Mouse (Mus musculus) monocyte, adult 5-6 weeks (primary cell): Measurements from ENCODE around the gene Slc18a3. TPM values are rescaled to one million over a fixed set of nuclear protein-coding genes. Genes with fewer than 3 reads are reported as not detected.

Experiments
- ATAC-seq: fragments of 153-309, 156-312 bp; replicated peaks from 2 replicates; pipeline ENCODE4 v1.8.0; 2017; ENCODE audit warnings: mild to moderate bottlenecking; ENCODE audit not compliant: low TSS enrichment, insufficient number of reproducible peaks, severe bottlenecking, poor library complexity, low FRiP score
- total RNA-seq: library from RNA; stranded (forward); fragments of 200-1000, 200-491, 200-594 nt; gene quantifications from 3 replicates; pipeline ENCODE4 v1.2.3, GENCODE M21; 2017

Slc18a3 gene
- total RNA-seq, 1 experiment from 2014 or later, result not detected

DNA sequence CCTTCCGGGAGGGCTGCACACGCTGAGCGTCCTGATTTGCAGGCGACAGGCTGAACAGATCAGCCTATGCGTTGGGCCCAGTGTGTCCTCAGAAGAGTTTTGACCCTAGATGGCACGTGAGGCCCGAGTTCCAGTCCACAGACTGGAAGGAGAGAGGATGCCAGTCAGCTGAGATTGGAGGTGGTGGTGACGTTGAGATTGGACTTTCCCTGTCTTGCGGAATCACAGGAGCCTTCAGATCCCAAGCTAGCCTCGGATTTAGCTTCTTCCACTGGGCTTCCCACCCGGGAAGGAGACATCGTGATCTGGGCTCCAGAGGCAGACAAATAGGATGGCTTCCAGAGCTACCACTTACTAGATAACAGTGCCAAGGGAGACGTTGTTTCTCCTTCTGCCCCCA lies 1.2 kb upstream of the Slc18a3 start, which contains the start of gene Chat:
TSS of gene Chat (minus strand) at position 101 of the 400 bp plus-strand sequence.
- ATAC-seq, result no peak

DNA sequence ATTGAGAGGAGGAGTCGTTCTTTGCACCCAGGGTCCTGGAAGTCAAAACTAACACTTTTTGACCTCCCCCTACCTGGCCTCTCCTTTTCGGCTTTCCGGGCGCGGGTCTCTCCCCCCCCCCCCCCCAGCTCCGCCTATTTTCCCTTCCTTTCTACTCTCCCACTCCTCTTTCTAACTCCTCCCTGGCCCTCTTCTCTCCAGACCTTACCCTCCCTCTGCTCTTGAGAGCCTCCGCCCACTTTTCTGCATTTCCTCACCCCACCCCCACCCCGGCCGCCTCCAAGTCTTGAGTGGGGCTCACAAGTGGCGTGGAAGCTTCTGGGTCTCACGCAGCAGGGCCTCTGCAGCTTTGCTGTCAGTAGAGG lies 838 bp upstream of the Slc18a3 start:
- no peak for ATAC-seq

DNA sequence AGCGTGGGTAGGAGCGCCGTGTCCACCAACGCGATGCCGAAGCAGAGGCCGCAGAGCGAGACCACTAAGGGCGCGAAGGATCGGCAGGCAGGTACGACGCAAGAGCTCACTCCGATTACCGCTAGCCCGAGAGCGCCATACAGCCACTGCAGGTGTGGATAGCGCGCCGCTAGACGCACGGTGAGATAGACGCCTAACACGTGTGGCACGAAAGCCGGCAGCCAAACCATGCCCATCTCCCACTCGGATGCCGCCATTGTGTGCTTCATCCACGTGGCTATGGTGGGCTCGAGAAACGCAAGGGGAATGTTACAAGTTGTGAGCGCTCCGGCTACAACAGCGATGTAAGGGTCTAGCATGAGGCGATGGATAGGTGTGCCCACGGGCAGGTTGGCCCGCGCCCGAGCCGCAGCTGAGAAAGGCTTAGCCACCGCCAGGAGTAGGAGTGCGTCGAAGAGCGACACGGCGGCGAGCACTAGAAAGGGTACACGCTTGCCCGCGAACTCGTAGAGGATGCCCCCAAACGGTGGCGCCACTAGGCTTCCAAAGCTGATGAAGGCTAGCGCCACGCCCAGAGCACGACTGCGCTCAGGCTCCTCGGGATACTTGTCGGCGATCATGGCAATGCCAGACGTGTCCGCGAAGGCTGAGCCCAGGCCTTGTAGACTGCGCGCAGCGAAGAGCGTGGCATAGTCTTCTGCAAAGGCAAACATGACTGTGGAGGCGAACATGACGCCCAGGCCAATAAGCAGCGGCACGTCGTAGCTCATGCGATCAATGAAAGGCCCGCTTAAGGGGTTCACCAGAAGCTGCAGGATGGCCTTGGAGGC lies 1.2 kb downstream of the Slc18a3 start:
- ATAC-seq, result no peak

DNA sequence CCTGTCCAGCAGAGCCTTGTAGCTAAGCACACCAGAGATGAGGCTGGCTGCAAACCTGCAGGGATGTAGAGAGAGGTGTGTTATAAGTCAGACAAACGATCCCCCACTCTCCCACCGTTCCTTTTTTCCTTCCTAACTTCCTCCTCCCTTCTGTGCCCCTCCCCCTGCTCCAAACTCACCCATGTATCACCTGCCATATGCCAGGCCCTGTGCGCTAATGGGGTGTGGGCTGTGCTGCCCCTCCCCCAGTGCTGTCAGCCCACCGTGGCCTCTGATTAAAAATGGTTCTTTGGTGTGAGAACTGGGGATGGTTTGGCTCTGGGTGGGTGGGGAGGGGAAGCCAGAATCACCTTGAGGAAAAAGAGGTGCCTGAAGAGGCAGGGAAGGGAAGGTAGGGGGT lies 12.1 kb downstream of the Slc18a3 start:
- no peak for ATAC-seq

DNA sequence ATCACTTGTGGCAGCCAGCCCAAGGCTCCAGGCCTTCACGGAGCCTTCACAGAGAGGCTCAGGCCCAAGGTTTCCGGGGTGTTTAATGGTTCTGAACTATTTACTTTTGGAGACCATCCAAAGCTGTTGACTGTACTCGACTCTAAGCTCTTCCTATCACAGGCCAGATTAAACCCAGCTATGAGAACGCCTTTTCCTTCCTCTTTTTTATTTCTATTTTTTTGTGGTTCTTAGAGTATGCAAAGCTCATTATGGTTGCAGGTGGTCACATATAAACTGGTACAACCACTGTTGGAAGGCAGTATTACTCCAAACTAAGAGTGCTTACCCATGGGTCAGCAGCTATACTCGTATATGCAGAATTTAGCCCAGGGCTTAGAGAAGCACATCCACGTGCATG lies 17.7 kb downstream of the Slc18a3 start:
- no peak for ATAC-seq

DNA sequence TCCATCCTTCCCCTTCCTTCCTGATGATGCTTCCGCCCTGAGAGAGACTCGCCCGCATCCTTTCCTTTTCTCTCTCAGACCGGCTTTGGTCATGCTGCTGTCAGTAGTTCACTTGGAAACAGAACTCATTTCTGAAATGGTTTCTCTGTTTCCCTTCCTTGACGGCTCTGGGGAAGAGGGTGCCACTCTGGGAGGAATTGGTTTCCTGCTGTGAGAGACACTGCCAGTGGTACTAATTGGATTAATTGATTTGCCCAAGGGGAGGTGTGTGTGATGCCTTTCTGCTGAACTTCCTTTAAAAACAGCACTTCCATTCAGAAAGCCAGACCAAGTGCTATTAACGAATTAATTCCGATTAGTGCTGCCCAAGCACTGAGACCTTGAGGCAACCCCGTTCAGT lies 21.2 kb downstream of the Slc18a3 start:
- no peak for ATAC-seq

DNA sequence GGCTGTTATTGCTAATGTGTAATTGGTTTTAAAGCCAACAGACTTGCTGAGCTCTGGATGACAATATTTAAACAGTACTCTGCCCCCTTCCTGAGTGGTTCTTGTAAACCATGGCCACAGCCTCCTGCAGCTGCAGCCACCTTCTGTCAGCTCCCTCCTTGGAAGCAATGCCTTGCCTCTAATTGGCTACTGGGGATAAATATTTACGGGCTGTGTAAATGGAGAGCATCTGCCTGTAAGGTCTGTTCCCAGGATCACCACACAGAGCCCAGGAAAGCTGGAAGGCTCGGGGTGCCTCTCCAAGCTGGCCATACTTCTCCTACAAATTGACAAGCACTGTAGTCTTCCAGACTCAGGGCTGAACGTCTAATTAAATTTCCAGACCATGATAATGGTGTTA lies 24.9 kb downstream of the Slc18a3 start:
- ATAC-seq, result no peak

DNA sequence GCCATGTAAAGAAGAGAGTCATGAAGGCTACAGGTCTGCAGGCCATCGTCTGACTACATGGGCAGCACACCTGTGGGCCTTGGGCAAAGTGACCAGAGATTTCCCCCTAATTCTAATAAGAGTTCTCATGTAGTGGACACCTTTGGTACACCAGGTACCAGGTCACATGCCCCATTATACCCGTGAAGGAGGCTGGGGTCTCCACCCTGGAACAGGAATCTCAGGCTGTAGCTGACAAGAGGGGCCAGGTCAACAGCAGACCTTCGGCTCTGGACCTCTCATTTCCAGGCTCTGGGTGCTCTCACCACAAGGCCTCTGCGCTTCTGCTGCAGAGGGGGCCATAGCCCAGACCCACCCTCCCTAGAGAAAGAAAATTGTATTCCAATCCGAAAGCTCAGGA lies 25.3 kb downstream of the Slc18a3 start:
- no peak for ATAC-seq

DNA sequence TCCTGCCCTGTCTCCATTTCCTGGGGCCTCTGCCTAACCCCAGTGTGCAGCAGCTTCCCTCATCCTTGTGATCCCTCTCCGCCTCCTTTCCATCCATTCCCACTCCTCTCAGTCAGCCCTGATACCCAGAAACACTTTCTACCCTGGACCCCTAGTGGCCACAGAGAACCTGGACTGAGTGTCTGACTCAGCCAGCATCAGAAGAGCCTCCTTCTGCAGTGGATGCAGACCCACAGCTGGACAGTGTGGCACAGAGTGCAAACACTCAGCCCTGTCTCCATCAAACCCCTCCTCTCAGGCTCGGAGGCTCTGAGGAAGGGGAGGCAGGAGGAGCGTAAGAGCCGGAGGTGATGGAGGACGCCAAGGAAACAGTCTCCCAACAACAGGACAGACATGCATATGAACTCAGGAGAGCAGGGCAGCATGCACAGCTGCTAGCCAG lies 27.3 kb downstream of the Slc18a3 start:
- ATAC-seq, result no peak

DNA sequence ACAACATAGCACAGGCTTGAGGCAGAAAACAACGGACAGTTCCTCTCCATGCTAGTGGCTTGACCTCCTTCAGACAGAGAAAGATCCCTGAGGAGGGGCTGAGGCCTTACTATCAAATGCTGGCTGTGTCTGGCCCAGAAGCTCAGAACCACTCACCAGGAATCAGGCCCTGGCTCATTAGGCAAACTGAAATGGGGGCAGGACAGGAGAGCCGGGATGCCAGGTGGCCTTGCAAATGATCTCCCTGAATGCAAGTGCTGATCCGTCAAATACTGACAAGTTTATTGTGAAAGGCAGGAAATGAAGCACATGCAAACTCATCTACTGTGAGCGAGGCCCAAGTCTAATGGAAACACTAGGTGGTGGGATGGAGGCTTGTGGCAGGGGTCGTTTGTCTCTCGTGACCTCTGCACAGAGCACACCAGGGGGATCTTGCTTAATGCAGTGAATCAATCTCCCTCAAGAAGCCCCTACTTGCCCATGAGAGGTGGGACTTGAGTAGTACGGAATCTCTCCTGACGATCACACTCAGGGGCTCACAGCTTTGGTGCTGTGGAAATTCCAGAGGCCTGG lies 35.5 kb downstream of the Slc18a3 start:
- ATAC-seq, result no peak

DNA sequence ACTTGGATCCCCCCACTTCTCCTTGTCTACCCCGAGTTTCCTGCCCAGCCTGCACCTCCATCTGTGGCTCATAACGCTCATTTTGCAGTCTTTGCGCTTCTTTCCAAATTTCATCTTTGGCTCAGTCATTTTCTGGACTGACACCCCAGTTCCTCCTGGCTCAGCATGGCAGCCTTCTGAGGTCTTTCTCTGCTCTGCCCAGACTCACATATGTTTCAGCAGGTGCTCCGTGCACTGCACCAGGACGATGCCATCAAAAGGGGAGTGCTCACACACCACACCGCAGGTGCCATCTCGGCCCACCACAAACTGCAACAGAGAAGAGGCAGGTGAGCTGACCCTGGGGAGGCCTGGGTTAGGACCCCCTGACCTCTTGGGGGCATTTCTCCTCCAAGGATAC lies 40.7 kb downstream of the Slc18a3 start:
- no peak for ATAC-seq

DNA sequence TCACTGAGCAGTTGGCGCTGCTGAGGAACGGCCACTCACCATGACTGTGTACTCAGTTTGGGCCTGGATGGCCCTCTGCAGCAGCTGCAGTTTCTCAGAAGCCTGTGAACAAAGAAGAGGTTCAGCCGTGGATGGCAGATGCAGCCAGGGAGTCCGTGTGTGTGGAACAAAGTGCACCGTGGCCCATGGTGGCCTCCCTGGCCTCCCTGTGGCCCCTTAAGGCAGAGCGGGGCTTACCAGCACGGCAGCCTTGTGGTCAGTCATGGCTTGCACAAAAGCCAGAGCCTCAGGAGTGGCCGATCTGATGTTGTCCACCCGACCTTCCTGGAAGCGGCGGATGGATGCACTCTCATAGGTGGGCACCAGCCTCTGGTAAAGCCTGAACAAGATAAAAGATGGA lies 45.9 kb downstream of the Slc18a3 start:
- no peak for ATAC-seq

Other genes starting within 250 kb of the Slc18a3 start
- not detected in 3 replicates for gene Ogdhl, start 142.8 kb downstream of the Slc18a3 start, total RNA-seq
- not detected in 3 replicates for gene 1700024G13Rik, start 76.5 kb downstream of the Slc18a3 start, total RNA-seq
- gene Chat, start 1.1 kb upstream of the Slc18a3 start, total RNA-seq, result not detected in 3 replicates
- gene Ercc6, start 48.7 kb upstream of the Slc18a3 start, total RNA-seq, result 18.7 to 28.1 TPM (median 23.0 TPM) in 3 replicates
- not detected in 3 replicates for gene Prrxl1, start 134.6 kb upstream of the Slc18a3 start, total RNA-seq
- 0.11 TPM in 1 of 3 replicates, not detected in the others for gene 3425401B19Rik, start 220.4 kb upstream of the Slc18a3 start, total RNA-seq